Mouse (Mus musculus): ENCODE measurements around the gene Cog4.

Cog4 gene

DNA sequence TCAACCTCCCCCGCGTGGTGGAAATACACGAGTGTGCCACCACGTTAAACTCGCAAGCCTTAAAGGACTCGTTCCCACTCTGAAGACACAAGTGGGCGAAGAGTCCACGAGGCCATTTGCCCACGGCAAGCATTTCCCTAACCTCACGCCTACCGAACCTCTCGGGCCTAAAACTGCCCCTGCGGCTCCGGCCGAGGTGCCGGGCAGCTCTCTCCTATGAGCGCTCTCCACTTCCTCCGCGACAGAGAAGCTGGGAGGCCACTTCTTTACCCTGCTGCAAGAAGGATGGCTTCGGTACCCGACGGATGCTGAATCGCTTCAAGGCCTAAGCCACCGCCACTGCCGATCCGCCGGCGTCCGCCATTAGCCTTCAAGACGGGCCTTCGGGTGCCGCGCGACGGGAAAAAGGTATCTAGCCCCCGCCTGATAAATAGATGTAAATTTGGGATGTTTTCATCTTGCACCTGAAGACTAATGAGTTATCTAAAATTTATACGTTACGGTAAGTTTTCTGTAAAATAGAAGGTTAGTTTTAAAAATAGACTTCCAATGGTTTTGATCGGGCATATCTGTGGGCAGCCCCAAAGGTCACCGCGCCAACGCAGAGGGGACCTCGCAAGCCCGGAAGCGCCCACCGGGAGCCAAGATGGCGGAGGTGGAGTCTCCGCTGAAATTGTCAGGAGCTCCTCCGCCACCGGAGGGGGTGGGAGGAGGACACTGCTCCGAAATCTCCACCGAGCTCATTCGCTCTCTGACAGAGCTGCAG lies at the start of gene Cog4, which contains the start of gene Sf3b3:
Gene Cog4, plus strand, starts transcription at position 196 of the 766 bp plus-strand sequence.
Gene Sf3b3, minus strand, starts transcription at position 383 of the 766 bp plus-strand sequence.
- peak; percentile 74 for DNase-seq (ENCODE audit: low spot score)

DNA sequence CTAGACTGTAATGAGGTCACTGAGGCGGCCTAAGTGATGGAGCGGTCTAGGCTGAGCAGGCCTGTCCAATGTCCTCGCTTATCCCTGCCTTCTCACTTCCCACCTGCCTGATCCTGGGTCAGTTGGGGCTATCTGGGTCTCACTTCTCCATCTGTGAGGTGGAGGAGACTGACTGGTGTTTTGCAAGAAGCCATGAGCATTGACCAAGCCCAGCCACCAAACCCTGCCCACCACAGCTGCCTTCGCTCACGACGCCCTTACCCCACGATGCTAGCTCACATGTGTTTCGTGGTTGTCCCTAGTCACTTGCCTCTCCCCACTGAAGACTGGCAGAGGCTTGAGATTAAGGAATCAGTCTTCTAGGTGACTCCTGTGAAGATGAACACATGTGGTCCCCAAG lies 49.3 kb upstream of the Cog4 start:
- DNase-seq (ENCODE audit: low spot score): no peak

DNA sequence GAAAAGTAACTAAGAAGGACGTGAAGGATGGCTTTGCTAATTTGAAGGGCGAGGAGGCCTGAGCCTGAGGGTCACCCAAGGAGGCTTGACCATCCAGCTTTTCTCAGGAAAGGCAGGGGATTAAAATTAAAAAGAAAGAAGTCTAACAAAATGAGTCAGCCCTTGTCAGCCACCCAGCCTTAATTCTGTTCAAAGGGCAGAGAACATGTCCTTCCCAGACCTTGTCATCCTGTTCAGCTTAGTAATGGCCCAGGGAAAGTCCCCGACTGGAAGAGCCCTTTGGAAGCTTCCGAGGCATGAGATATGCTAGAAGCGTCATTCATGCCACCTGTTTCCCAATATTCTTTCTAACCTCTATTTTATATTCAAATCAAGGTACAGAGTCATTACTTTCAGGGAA lies 43.4 kb upstream of the Cog4 start:
- no peak for DNase-seq (ENCODE audit: low spot score)

DNA sequence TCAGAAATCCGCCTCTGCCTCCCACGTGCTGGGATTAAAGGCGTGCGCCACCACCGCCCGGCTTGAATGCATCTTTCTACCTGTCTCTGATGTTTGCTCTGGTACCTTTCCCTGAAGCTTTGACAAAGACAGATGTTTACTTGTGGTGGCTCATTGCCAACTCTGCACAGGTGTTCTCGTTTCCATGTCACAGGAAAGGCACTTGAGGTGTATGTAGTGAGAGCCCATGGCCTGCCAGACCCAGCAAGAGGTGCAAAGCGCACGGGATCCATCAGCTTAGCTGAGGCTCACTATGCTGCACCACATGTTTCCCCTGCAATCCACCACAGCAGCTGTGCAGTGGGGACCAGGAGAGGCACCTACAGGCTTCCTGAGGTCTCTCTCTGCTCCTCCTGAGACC lies 42.5 kb upstream of the Cog4 start:
- DNase-seq (ENCODE audit: low spot score): no peak

DNA sequence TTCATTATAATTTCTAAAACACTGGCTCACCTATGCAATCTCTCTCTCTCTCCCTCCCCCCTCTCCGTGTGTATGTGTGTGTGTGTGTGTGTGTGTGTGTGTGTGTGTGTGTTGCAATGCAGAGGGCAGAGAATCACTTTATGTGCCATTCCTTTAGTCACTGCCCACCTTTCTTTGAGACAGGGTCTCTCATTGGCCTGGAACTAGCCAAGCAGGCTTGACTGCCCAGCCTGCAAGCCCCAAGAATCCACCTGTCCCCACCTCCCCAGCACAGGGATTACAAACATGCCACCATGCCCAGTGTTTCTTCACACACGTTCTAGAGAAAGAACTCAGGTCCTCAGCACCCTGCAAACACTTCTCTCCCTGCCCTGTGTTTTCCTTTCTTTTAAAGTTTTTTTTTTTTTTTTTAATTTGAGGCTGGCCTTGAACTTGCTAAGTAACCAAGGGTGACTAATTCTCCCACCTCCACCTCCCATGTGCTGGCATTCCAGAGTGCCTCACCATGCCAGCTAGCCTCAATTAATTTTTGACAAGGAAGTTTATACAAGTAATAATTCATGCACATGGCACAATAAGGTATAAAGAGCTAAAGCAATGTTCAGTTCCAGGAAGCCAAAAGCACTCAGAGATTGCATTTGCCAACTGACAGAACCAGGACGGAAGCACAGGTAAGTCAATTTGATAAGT lies 41.4 kb upstream of the Cog4 start:
- DNase-seq (ENCODE audit: low spot score): no peak

DNA sequence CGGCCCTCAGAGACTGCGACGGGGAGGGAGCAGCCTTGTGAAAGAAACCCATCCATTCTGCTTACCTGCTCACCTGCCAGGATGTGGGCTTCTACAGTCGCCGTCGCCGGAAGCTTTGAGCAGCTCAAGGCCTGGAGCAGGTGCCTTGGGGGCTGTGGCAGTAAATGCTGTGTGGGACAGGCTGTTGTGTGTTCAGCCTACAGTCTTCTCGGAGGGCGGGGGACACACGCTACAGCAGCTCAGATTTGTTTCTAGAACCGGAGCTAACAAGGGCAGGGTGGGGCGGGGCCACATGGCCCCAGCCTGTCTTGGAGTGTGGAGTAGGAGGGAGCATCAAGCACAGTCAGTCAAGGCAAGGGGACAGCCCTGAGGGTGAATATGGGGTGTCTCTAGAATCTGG lies 40.7 kb upstream of the Cog4 start, which contains the start of gene Il34:
Gene Il34, minus strand, starts transcription at position 256 of the 400 bp plus-strand sequence.
- DNase-seq (ENCODE audit: low spot score): no peak

DNA sequence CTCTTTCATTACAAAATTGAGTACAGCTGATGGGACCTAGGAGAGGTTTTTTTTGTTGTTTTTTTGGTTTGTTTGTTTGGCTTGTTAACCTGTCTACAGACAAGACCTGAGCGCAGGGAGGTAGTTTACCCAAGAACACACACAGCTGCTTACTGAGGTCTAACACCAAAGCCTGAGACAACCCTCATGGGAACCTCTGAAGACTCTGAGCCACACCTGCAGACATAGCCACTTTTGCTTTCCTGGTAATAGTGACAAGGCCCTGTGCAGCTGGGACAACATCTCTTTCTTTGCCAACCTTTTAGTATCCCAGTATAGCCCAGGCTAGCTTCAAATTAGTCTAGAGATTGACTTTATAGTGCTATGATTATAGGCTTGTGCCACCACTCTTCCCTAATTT lies 40.3 kb upstream of the Cog4 start:
- no peak for DNase-seq (ENCODE audit: low spot score)

DNA sequence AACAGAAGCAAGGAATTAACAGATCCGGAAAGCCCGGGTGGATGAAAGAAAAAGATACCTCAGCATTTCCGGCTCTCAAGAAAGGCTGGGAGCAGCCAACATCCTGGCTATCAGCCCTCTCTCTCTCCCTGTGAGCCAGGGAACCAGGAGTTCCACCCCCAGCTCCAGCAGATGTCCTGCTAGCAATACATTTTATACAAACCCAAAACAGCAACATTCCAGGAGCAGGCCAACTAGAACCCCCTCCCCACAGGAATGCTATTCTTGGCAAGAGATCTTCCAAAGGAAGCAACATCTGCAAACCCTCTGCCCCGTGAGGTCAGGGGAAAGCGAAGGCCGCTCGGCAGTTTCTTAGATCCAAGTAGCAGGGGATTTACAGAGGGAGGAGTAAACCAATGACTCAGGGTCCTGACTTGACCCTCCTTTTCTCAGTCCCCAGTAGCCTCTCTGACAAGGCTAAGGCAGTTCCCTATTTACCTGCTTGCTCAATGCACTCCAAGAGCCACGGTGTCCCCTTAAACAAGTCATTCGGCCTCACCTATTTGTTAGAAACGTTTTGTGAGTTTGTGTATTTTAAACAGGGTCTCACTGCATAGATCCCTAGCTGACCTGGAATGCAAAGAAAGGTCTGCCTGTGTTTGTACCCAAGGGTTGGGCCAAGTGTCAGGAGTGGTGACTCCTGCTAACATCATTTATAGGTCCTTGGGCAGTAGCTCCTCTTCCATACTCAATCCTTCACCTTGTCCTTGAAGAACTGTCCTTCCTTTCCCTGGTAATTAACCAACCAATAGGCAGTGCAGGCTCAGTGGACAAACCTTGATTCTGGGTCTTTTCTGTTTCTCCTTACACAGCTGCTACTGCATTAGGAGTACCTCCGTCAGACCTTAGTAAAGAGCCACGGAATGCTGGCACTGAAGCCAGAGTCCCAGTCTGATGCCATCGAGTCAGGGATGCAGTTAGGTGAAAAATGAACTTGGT lies 37.6 kb upstream of the Cog4 start:
- peak; percentile 54 for DNase-seq (ENCODE audit: low spot score)

DNA sequence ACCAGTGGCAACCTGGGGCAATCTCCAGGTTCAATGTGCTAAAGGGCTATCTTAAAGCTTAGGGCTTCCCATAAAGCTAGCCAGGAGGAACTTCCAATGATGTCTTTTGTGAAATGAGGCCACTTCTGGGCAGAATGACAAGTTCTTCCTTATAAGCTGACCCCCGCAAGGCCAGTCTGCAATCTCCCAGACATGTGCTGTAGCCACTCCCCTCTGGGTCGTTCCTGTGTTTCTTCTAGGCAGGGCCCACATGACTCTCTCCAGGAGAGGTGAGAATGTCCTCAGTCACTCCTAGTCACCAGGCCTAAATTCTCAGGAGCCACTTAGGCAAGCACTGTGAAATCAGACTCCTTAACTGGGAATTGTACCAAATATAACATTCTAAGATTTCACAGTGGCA lies 36.6 kb upstream of the Cog4 start:
- DNase-seq (ENCODE audit: low spot score): peak; percentile 32

DNA sequence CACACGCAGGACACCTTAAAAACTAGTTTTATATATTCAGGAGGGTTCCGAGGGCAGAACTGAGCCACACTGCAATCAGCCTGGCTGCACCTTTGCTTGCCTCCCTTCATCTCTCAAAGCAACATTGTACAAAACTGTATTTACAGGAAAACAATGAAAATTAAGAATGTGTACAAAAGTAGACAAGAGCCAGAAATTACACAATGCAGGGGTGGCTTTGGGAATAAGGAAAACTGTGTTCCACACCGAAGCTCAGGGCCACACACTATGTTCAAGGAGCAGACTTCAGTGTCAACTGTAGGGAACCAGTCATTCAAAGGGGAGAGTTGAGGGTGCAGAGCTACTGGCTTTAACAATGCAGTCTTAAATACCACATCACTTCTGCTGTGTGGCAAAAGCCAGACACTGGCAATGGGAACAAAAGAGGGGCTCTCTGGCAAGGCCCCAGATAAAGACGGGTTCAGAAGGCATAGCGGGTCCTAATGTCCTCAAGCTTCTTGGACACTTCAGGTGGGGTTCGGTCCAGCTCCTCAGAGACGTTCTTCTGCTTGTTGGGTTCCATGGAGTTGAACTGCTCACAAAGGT lies 35.8 kb upstream of the Cog4 start:
- DNase-seq (ENCODE audit: low spot score): no peak

DNA sequence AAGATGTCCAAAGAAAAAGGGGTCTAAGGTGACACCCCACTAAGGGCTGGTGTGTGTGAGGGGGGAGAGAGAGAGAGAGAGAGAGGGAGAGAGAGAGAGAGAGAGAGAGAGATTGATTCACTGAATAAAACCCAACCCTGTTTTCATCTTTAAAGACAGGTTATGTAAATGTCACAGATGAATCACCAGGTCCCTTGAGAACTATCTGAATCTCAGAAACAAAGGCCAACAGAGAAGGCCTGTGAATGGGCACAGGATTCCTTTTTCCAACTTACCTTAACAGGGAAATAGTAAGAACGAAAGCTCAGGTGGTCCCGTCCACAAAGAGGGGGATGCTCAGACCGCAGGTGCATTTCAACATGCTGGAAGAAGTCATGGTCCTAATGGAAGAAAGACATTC lies 35.3 kb upstream of the Cog4 start:
- no peak for DNase-seq (ENCODE audit: low spot score)

DNA sequence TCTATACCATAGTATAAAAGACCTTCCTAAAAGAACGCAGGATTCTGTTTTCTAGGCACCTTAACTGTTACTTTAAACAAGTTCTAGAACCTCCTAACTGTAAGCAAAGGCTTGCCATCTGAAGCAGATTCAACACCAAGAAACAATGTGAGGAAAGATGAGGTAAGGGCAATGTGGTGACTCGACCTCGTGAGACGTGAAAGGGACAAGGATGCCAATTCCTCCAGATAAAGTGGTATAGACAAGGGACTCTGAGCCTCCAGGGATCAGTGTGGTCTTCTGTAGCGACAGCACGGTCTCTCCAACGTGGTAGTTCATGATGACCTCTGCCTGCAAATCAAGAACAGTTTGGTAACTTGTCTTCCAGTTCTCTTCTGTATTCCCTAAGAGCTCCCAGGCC lies 34.6 kb upstream of the Cog4 start:
- no peak for DNase-seq (ENCODE audit: low spot score)

DNA sequence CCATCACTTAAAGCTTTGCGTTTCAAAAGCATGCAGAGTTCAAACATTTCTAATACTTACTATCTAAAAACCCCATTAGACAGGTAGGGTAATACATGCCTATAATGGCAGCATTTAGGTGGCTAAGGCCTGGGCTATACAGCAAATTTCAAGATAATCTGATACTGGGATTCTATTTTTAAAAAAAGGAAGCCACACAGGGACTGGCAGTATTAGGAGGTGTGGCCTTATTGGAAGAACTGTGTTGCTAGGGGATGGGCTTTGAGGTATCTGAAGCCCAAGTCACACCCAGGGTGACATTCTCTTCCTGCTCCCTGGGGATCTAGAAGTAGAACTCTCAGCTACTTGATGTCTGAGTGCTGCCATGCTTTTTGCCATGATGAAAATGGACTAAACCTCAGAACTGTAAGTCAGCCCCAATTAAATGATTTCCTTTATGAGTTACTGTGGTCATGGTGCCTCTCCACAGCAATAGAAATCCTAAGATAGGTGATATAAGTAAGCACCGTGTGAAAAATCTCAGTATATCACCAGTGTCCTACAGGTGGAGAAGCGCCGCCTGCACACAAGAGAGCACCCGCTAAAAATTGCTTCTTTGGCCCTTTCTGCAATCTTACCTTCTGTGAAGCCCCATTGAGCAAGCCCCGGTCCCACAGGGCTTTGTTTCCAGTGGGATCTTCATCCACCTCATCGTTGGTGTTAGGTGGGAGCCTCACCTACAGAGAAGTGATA lies 33.9 kb upstream of the Cog4 start:
- DNase-seq (ENCODE audit: low spot score): no peak

DNA sequence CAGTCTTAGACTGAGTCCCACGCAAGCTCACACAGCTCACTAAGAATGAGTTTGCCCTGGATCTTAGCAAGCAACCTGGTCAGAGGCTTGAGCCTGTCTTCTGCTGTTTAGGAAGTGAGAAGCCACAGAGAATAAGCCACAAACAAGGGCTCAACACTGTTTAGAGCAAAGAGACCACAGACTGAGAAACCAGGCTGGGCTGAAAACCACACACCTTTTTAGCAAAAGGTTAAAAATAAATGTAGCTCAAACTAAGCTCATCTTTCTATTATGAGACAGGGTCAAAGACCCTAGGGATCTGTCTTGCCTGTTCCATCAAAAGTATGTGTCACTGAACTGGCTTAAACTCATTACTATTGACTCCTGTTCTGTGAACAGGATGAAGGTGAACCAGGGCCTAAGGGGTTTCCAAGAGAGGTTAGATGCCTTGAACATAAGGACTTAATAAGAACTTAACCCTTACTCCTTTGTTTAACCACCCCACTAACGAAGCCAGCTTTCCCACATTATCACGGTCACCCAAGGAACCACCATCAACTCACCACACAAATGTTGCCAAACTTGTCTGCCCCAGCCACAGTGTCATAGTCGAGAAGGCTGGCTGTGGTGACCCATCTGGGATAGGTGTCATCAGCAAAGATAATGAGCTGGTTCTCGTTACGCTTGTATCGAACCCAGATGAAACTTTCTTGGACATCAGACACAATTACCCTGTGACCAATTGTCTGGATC lies 33.2 kb upstream of the Cog4 start:
- no peak for DNase-seq (ENCODE audit: low spot score)

DNA sequence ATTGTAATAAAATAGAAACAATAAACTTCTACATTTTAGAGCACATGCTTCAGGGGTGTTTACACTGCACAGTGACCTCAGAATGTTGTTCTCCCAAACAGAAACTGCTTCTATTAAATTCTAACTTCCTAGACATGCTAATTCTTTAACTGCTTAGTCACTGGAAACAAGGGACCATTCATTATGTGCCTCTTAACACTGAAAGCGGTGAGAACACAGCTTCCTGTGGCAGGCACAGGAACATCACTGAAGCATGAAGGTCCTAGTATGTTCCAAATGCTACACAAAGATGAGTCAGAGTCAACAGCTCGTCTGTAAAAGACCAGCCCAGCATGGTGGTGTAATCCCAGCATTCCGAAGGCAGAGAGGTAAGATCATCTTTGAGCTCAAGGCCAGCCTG lies 31.1 kb upstream of the Cog4 start:
- no peak for DNase-seq (ENCODE audit: low spot score)

DNA sequence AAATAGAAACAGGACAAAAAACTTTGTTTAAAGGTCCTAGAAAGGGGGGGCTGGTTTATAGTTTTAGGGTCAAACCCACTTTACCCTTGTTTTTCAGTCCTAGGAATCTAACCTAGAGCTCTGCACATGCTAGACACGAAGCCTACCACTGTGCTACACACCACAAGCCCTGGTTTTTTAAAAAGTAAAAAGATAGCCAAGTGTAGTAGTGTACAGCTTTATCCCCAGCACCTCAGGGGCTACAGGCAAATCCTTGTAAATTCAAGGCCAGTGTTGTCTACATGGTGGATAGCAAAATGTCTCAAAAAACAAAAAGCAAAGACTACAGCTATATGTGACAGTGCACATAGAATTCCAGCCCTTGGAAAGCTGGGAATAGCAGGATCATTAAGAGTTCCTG lies 29.4 kb upstream of the Cog4 start:
- no peak for DNase-seq (ENCODE audit: low spot score)

DNA sequence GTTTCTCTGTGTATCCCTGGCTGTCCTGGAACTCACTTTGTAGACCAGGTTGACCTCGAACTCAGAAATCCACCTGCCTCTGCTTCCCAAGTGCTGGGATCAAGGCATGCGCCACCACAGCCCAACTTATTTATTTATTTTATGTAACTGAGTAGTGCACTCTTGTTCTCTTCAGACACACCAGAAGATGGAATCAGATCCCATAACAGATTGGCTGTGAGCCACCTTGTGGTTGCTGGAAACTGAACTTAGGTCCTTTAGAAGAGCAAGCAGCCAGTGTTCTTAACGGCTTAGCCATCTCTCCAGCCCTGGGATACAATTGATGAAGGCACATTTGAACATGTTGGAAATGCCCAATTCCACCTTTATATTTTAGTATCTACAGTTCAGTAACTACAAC lies 27.8 kb upstream of the Cog4 start:
- no peak for DNase-seq (ENCODE audit: low spot score)

DNA sequence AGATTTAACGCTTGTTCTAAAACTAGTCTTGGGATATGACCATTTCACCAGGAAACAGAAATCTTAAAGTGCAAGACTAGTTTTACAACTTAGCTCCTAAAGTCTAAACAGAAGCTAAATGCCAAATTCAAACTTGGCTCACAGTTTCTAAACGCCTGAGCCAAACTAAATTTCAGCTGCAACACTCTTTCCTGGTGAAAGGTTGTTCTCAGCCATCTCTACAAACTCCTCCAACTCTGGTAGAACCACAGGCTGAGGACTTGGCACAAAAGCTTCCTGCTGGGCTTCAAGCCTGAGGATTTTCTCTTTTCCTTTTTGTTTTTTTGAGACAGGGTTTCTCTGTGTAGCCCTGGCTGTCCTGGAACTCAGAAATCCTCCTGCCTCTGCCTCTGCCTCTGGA lies 26.1 kb upstream of the Cog4 start:
- DNase-seq (ENCODE audit: low spot score): no peak

DNA sequence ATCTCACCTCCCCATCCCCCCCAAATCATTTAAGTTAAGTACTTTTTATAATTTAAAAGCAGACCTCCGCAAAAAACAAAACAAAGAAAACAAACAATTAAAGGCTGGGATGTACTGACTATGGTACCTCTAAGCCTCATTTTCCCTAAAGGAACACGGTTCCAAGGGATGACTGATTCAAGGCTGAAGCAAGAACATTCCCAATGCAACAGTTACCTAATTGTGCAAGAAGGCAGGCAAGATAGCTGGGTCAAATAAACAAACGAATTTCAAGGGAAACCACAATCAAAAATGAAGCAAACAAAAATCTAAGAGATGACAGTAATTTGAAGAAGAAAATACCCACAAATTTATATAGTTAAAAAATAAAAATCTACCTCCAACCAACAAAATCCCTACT lies 24.4 kb upstream of the Cog4 start:
- DNase-seq (ENCODE audit: low spot score): no peak

DNA sequence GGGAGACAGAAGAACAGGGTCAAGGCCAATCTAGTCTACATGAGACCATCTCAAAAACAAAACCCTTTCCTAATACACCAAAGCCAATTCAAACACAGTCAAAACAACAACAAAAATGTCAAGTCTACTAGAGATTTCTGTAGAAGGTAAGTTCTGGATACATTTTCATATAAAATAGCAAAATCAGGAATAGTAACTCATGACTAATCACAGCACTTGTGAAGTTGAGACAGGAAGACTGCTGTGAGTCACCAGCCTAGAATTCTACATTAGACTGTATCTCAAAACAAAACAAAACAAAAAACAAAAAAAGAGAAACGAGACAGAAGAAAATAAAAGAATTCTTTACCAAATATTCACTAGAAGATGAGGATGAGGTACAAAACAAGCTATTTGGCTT lies 21.5 kb upstream of the Cog4 start:
- DNase-seq (ENCODE audit: low spot score): no peak

DNA sequence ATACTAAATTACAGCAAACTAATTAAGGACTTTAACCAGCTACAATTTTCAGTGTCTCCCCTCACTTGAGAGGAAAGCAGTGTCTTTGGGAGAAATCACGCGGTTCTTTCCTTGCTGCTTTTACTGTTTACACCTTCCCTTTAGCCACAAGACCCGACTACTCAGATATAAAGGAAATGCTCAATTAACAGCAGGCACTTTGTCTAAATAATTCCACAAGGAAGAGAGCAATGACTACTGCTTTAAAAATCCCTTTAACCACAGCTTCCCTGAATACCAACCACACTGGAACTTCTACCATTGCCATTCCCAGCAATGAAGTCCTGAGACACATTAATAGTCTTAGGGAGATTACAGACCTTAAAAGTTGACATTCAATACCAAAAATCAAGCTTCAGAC lies 17.9 kb upstream of the Cog4 start:
- no peak for DNase-seq (ENCODE audit: low spot score)
